ENCODE assay signal across 7 mouse cellular contexts in genomic region chr17:59013091-59013459, GRCm38 (mm10). TPM values are rescaled to one million over a fixed set of nuclear protein-coding genes. Genes with fewer than 3 reads are reported as not detected.
A peak's percentile ranks its signal among the peaks of the same experiment; 100 is the strongest.
DNase-seq lines count a peak whose midpoint lies in the region; ATAC-seq and TF ChIP-seq lines count a peak whose summit lies in the region.

Nudt12 (minus strand) TSS chr17:59013372.

- H3K27ac ChIP-seq in bone marrow, adult 2 months (ENCODE audit: control insufficient read depth, insufficient read depth, low read depth, low read length, poor library complexity): no peak within 1 kb of the TSS
- no peak within 1 kb of the TSS for H3K27ac ChIP-seq in embryonic facial prominence, embryonic 14.5 days (replicated peaks; ENCODE audit: low read depth, low read length)
- H3K27ac ChIP-seq in heart, adult 2 months: peak within 1 kb of the TSS; percentile 89
- no peak within 1 kb of the TSS for H3K27ac ChIP-seq in limb, embryonic 11.5 days (replicated peaks; ENCODE audit: low read depth, low read length)
- H3K27ac ChIP-seq in midbrain, embryonic 12.5 days (replicated peaks): peak within 1 kb of the TSS; percentile 65; the same call in 1 of the 2 replicates
- H3K27ac ChIP-seq in spleen, adult 2 months (ENCODE audit: insufficient read depth, low read length): no peak within 1 kb of the TSS

- no peaks in the 10 kb centered on the region for H3K4me1 ChIP-seq in bone marrow, adult 2 months (ENCODE audit: control insufficient read depth, insufficient read depth, low read length)
- no peaks in the 10 kb centered on the region for H3K4me1 ChIP-seq in embryonic facial prominence, embryonic 14.5 days (ENCODE audit: control insufficient read depth, insufficient read depth, low read length)
- H3K4me1 ChIP-seq in heart, adult 2 months (ENCODE audit: control insufficient read depth, insufficient read depth, low read length): peaks cover 1% of the 10 kb centered on the region; the same call in 1 of the 2 replicates
- no peaks in the 10 kb centered on the region for H3K4me1 ChIP-seq in limb, embryonic 11.5 days (ENCODE audit: control insufficient read depth, insufficient read depth, low read length)
- H3K4me1 ChIP-seq in midbrain, embryonic 12.5 days: no peaks in the 10 kb centered on the region; the same call in 1 of the 2 replicates
- no peaks in the 10 kb centered on the region for H3K4me1 ChIP-seq in spleen, adult 2 months (ENCODE audit: control insufficient read depth, insufficient read depth, insufficient read length)

- TF ChIP-seq POLR2A in bone marrow, adult 2 months (IDR thresholded peaks at IDR 0.05; ENCODE audit: borderline replicate concordance, control insufficient read depth, low read depth, low read length): no peak
- TF ChIP-seq POLR2A in heart, adult 2 months (IDR thresholded peaks at IDR 0.05; ENCODE audit: insufficient read depth, low read depth, low read length): peak; percentile 65
- no peak for TF ChIP-seq POLR2A in spleen, adult 2 months (IDR thresholded peaks at IDR 0.05; ENCODE audit: low read depth, low read length)

- DNase-seq in embryonic facial prominence, embryonic 14.5 days (ENCODE audit: low spot score): peak; percentile 75
- peak; percentile 71 to 75 for DNase-seq in heart, adult 2 months
- peak; percentile 86 to 91 for DNase-seq in kidney, adult 8-10 months
- peak; percentile 69 for DNase-seq in limb, embryonic 11.5 days (ENCODE audit: low spot score)
- DNase-seq in spleen, adult 2 months (ENCODE audit: low read depth in 1 of 2, low spot score in 2 of 2): peak in 1 of 2 experiments; percentile 32

- no peak for TF ChIP-seq EP300 in heart, adult 2 months (IDR thresholded peaks at IDR 0.05; ENCODE audit: insufficient read depth, low read depth, low read length)

- intact Hi-C loops in heart, adult 2 months (cut with DNase I): no loop called here

- no peak for TF ChIP-seq CTCF in bone marrow, adult 2 months (IDR thresholded peaks at IDR 0.05; ENCODE audit: control insufficient read depth, insufficient read depth, low read length)
- TF ChIP-seq CTCF in heart, adult 2 months (IDR thresholded peaks at IDR 0.05): peak; percentile 48
- no peak for TF ChIP-seq CTCF in spleen, adult 2 months (IDR thresholded peaks at IDR 0.05; ENCODE audit: extremely low read depth, insufficient read depth, insufficient read length, insufficient replicate concordance)

- no peaks in the 10 kb centered on the region for H3K79me2 ChIP-seq in heart, adult 2 months (replicated peaks; ENCODE audit: control insufficient read depth, insufficient read depth, low read length)

- no peaks in the 10 kb centered on the region for H3K36me3 ChIP-seq in embryonic facial prominence, embryonic 14.5 days (ENCODE audit: control insufficient read depth, insufficient read depth, low read length)
- H3K36me3 ChIP-seq in heart, adult 2 months (ENCODE audit: control insufficient read depth, insufficient read depth, low read length): peaks cover 2% of the 10 kb centered on the region; the same call in 1 of the 2 replicates
- no peaks in the 10 kb centered on the region for H3K36me3 ChIP-seq in limb, embryonic 11.5 days (ENCODE audit: control insufficient read depth, insufficient read depth, low read length)
- H3K36me3 ChIP-seq in midbrain, embryonic 12.5 days: no peaks in the 10 kb centered on the region; the same call in 1 of the 2 replicates
- H3K36me3 ChIP-seq in spleen, adult 2 months (ENCODE audit: control insufficient read depth, insufficient read depth, low read length): no peaks in the 10 kb centered on the region

- peak within 1 kb of the TSS; percentile 69 for H3K4me2 ChIP-seq in embryonic facial prominence, embryonic 14.5 days (ENCODE audit: low read depth, low read length)
- H3K4me2 ChIP-seq in limb, embryonic 11.5 days (ENCODE audit: low read depth, severe bottlenecking): peak within 1 kb of the TSS; percentile 61
- peak within 1 kb of the TSS; percentile 67 for H3K4me2 ChIP-seq in midbrain, embryonic 12.5 days (replicated peaks)

- peak within 1 kb of the TSS; percentile 78 for H3K4me3 ChIP-seq in bone marrow, adult 2 months (replicated peaks; ENCODE audit: control insufficient read depth, low read depth, low read length)
- peak within 1 kb of the TSS; percentile 50 for H3K4me3 ChIP-seq in embryonic facial prominence, embryonic 14.5 days (ENCODE audit: low read depth, low read length)
- H3K4me3 ChIP-seq in heart, adult 2 months: peak within 1 kb of the TSS; percentile 78
- H3K4me3 ChIP-seq in limb, embryonic 11.5 days (ENCODE audit: low read depth, low read length): peak within 1 kb of the TSS; percentile 48
- H3K4me3 ChIP-seq in midbrain, embryonic 12.5 days: peak within 1 kb of the TSS; percentile 67
- H3K4me3 ChIP-seq in spleen, adult 2 months (ENCODE audit: extremely low read depth, insufficient read depth, insufficient read length): peak within 1 kb of the TSS; percentile 66

- ATAC-seq in embryonic facial prominence, embryonic 14.5 days (ENCODE audit: low read depth): peak; percentile 89
- ATAC-seq in limb, embryonic 11.5 days (ENCODE audit: insufficient number of reproducible peaks, low FRiP score, low TSS enrichment, low read depth): peak; percentile 76; the same call in 1 of the 2 replicates
- peak; percentile 91 for ATAC-seq in midbrain, embryonic 12.5 days (ENCODE audit: low FRiP score, low read depth)

- WGBS in bone marrow, adult 2 months: under 1% methylated on average over 22 of the region's 22 CpGs
- WGBS in embryonic facial prominence, embryonic 14.5 days: 0% methylated on average over 22 of the region's 22 CpGs
- under 1% methylated on average over 22 of the region's 22 CpGs for WGBS in heart, adult 2 months
- WGBS in limb, embryonic 11.5 days: under 1% methylated on average over 22 of the region's 22 CpGs
- under 1% methylated on average over 22 of the region's 22 CpGs for WGBS in midbrain, embryonic 12.5 days
- WGBS in spleen, adult 2 months: under 1% methylated on average over 22 of the region's 22 CpGs

- no peaks in the 10 kb centered on the region; the same call in 1 of the 2 replicates for H3K27me3 ChIP-seq in embryonic facial prominence, embryonic 14.5 days (replicated peaks; ENCODE audit: control insufficient read depth, insufficient read depth, low read length)
- no peaks in the 10 kb centered on the region for H3K27me3 ChIP-seq in heart, adult 2 months (ENCODE audit: control insufficient read depth, insufficient read depth, low read length)
- H3K27me3 ChIP-seq in limb, embryonic 11.5 days (ENCODE audit: control insufficient read depth, insufficient read depth, low read length): no peaks in the 10 kb centered on the region
- H3K27me3 ChIP-seq in midbrain, embryonic 12.5 days: no peaks in the 10 kb centered on the region
- no peaks in the 10 kb centered on the region for H3K27me3 ChIP-seq in spleen, adult 2 months (ENCODE audit: control insufficient read depth, insufficient read depth, low read length)

- H3K9ac ChIP-seq in embryonic facial prominence, embryonic 14.5 days (ENCODE audit: low read depth, low read length): peak within 1 kb of the TSS; percentile 64
- peak within 1 kb of the TSS; percentile 95 for H3K9ac ChIP-seq in heart, adult 2 months (ENCODE audit: low read depth, low read length)
- peak within 1 kb of the TSS; percentile 56 for H3K9ac ChIP-seq in limb, embryonic 11.5 days (ENCODE audit: low read length)
- H3K9ac ChIP-seq in midbrain, embryonic 12.5 days (replicated peaks): peak within 1 kb of the TSS; percentile 71

- no peaks in the 10 kb centered on the region for H3K9me3 ChIP-seq in embryonic facial prominence, embryonic 14.5 days (ENCODE audit: control insufficient read depth, low read length)
- no peaks in the 10 kb centered on the region for H3K9me3 ChIP-seq in limb, embryonic 11.5 days (ENCODE audit: control insufficient read depth, low read length)
- no peaks in the 10 kb centered on the region for H3K9me3 ChIP-seq in midbrain, embryonic 12.5 days

RNA-seq across cellular contexts. Expression of gene Nudt12, which starts in this region (rescaled TPM):
- polyA plus RNA-seq in bone marrow, adult 2 months (2011; ENCODE audit: insufficient read depth, insufficient read length, low replicate concordance, missing spikeins): 1.1 and 2.5 TPM in 2 replicates
- polyA plus RNA-seq in embryonic facial prominence, embryonic 14.5 days (2014; fragmentation: Nextera tagmentation; extraction: Ambion mirVana): 3.9 and 4.0 TPM in 2 replicates
- total RNA-seq in heart, adult 2 months (2021): 10 to 100 TPM; 14.6 to 16.9 TPM
- polyA plus RNA-seq in heart, adult 2 months (2012; rRNA removed): 4.5 and 10.6 TPM in 2 replicates
- polyA plus RNA-seq in limb, embryonic 11.5 days (2014; fragmentation: Nextera tagmentation; extraction: Ambion mirVana): 8.5 and 10.2 TPM in 2 replicates
- 6.5 and 8.1 TPM in 2 replicates for polyA plus RNA-seq in midbrain, embryonic 12.5 days (2016; fragmentation: Nextera tagmentation; extraction: Ambion mirVana)
- 0.35 and 0.47 TPM in 2 replicates for polyA plus RNA-seq in spleen, adult 2 months (2012; rRNA removed)

Comparison
In these comparisons a context has a peak if more than half of its experiments do, and no peak if none do; other contexts are left out.
1. H3K27ac ChIP-seq: peak in heart, adult 2 months (single experiment) and midbrain, embryonic 12.5 days (single experiment); none in bone marrow, adult 2 months (single experiment), embryonic facial prominence, embryonic 14.5 days (single experiment), limb, embryonic 11.5 days (single experiment) and spleen, adult 2 months (single experiment).
2. Peak in every context shown above with its lines, with median percentiles within 50 percentile points of each other: H3K4me3 ChIP-seq, ATAC-seq, H3K4me2 ChIP-seq and H3K9ac ChIP-seq.